14 mouse cellular contexts compared by ENCODE assay signal in the genomic region with DNA sequence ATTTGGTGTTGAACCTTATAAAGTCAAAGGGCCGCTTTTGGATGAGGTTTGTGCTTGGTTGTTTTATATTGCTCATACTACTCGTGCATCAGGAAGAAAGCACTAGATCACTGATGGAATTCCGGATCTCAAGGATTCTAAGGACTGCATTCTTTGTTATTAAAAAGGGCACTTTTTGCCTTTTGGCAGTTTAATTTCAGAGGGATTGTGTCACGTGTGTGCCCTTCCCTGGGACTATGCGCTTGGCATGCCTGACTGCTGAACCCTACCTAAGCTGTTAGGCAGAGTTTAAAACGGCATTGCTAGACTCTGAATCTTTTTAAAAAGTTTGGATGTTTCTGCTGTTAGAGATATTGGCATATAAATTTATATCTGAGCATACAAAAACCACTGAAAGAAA. TPM values are rescaled to one million over a fixed set of nuclear protein-coding genes. Genes with fewer than 3 reads are reported as not detected.
DNase-seq lines count a peak whose midpoint lies in the region; ATAC-seq lines count a peak whose summit lies in the region.
"Had no signal": no experiment of that assay in that cellular context is flagged by ENCODE, and none has a peak within 500 bp of the region (broad histone marks: within the 10 kb centered on the region; RNA-seq: fewer than 3 reads in every experiment).

No protein-coding gene starts in this region.

- H3K27me3 ChIP-seq in forebrain, embryonic 13.5 days = no peaks in the 10 kb centered on the region
- H3K27me3 ChIP-seq in midbrain, embryonic 15.5 days (replicated peaks) = no peaks in the 10 kb centered on the region

- DNase-seq in kidney, adult 18-20 months = peak; percentile 17
- no peak for DNase-seq in kidney, postnatal 10 days
- DNase-seq in kidney, adult 8-10 months = peak; percentile 32 to 41
- DNase-seq in cerebellum, postnatal 10 days = no peak
- DNase-seq in adrenal gland, postnatal 14 days = no peak
- no peak for DNase-seq in left cerebral cortex, adult 9 months (ENCODE audit: low spot score in 2 of 2)
- DNase-seq: embryo, embryonic 11 days; thymus, adult 18-20 months had no signal

- H3K27ac ChIP-seq in forebrain, embryonic 13.5 days = peak overlapping the region; percentile 79
- peak overlapping the region; percentile 59; the same call in 1 of the 2 replicates for H3K27ac ChIP-seq in midbrain, embryonic 15.5 days
- H3K27ac ChIP-seq: heart, embryonic 10.5 days had no signal

- WGBS in forebrain, embryonic 13.5 days = 13% methylated on average over 6 of the region's 6 CpGs
- WGBS in midbrain, embryonic 15.5 days = 39% methylated on average over 6 of the region's 6 CpGs

- peak overlapping the region; percentile 79 for H3K9ac ChIP-seq in forebrain, embryonic 13.5 days
- H3K9ac ChIP-seq in midbrain, embryonic 15.5 days = peak overlapping the region; percentile 33

- no peak for ATAC-seq in forebrain, embryonic 13.5 days
- no peak for ATAC-seq in midbrain, embryonic 15.5 days (replicated peaks)
- ATAC-seq: intestine, embryonic 16.5 days had no signal

- H3K36me3 ChIP-seq in forebrain, embryonic 13.5 days (ENCODE audit: poor library complexity, severe bottlenecking) = no peaks in the 10 kb centered on the region
- H3K36me3 ChIP-seq in midbrain, embryonic 15.5 days (replicated peaks) = no peaks in the 10 kb centered on the region
- H3K36me3 ChIP-seq: G1E; heart, embryonic 10.5 days had no signal

- H3K4me1 ChIP-seq in forebrain, embryonic 13.5 days = peaks cover 30% of the 10 kb centered on the region
- peaks cover 20% of the 10 kb centered on the region; the same call in 1 of the 2 replicates for H3K4me1 ChIP-seq in midbrain, embryonic 15.5 days

- no peaks in the 10 kb centered on the region for H3K9me3 ChIP-seq in forebrain, embryonic 13.5 days (replicated peaks)
- H3K9me3 ChIP-seq in midbrain, embryonic 15.5 days = no peaks in the 10 kb centered on the region
- H3K9me3 ChIP-seq: heart, embryonic 10.5 days had no signal

- H3K4me2 ChIP-seq in forebrain, embryonic 13.5 days = peak overlapping the region; percentile 67
- peak overlapping the region; percentile 48 for H3K4me2 ChIP-seq in midbrain, embryonic 15.5 days

- H3K4me3 ChIP-seq in forebrain, embryonic 13.5 days = peak overlapping the region; percentile 96
- H3K4me3 ChIP-seq in midbrain, embryonic 15.5 days = peak overlapping the region; percentile 77
- H3K4me3 ChIP-seq: heart, embryonic 10.5 days had no signal

RNA-seq across cellular contexts. Expression of a gene that starts 4.0 kb away (rescaled TPM):
- 83.4 and 133 TPM in 2 replicates for polyA plus RNA-seq in forebrain, embryonic 13.5 days (2015; fragmentation: Nextera tagmentation; extraction: Ambion mirVana)
- 165 and 174 TPM in 2 replicates for polyA plus RNA-seq in midbrain, embryonic 15.5 days (2015; fragmentation: Nextera tagmentation; extraction: Ambion mirVana)
- 3.4 and 4.4 TPM in 2 replicates for total RNA-seq in adrenal gland, postnatal 14 days (2021)
- total RNA-seq: G1E; megakaryocyte progenitor cell, adult 5-6 weeks had no signal
- polyA plus RNA-seq: G1E had no signal

Comparison
In these comparisons a context has a peak if more than half of its experiments do, and no peak if none do; other contexts are left out.
1. DNase-seq: peak in kidney, adult 18-20 months (single experiment) and kidney, adult 8-10 months (2 of 2); none in kidney, postnatal 10 days (single experiment), cerebellum, postnatal 10 days (0 of 2), adrenal gland, postnatal 14 days (single experiment) and left cerebral cortex, adult 9 months (0 of 2).